Mouse (Mus musculus) CD4-positive helper T cell, adult 2 months (primary cell): ENCODE measurements around the gene Ppp1r1b.

ENCODE experiments used
- DNase-seq: peaks from one replicate; pipeline ENCODE4 v3.0.0-alpha.2; 2012; ENCODE audit warnings: low read depth, missing footprints, low spot score

Gene Ppp1r1b

GRCm38 (mm10) chr11:98392645-98393044 is 44.4 kb downstream of the Ppp1r1b start:
- no peak for DNase-seq

GRCm38 (mm10) chr11:98393317-98393716 is 45.1 kb downstream of the Ppp1r1b start:
- DNase-seq: peak; percentile 53

GRCm38 (mm10) chr11:98394301-98394700 is 46.1 kb downstream of the Ppp1r1b start:
- no peak for DNase-seq

DNA sequence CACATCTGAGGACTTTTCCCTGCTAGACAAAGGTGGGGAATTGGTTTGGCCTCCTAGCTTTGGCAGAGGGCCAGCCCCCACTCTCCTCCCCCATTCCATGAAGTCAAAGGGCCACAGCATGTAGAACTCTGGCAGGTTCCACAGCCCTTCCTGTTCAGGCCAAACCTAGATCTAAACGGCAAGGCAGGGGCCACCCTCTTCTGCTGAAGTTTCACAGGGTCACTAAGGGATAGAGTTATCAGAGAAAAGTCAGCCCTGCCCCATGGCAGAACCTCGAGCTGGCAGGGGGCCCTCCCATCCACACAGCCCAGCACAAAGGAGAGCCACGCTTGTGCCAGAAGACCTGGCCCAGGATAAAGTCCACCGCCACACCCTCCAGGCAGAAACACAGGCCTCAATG is 46.8 kb downstream of the Ppp1r1b start:
- DNase-seq: no peak

GRCm38 (mm10) chr11:98397946-98398345 is 49.7 kb downstream of the Ppp1r1b start:
- DNase-seq: no peak

DNA sequence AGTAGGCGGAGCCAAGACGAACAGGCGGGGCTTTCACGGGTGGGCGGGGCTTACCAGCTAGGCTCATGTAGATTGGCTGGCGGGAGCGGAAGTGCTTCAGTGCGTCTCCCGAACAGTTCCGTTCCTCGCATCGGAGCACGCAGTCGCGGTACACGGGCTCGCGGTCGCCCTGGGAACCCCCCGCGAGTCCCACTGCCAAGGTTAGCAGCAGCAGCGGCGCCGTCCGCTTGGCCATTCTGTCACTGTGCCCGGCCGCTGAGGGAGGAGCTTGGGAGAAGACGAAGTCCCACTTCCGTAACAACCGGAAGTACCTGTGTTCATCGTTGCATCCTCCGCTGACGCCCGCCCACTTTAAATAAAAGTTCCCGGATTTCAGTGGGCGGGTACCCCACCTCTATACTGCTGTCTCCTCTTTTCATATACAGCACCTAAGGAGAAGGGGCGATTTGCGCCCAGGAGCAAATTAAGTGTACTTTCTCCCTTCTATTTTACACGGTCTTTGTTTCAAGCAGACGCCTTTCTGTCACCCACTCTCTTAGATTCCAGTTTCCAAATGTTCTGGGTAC is 52.0 kb downstream of the Ppp1r1b start, which contains the start of gene Pgap3:
Gene Pgap3 (minus strand): TSS at position 330 of the 566 bp plus-strand sequence.
- DNase-seq: peak; percentile 93

- DNase-seq: no peak
Observed at GRCm38 (mm10) chr11:98400816-98401215, 52.6 kb downstream of the Ppp1r1b start.

- DNase-seq: no peak
Observed at GRCm38 (mm10) chr11:98406621-98407020, 58.4 kb downstream of the Ppp1r1b start.
